Mouse (Mus musculus) thymus, adult 2 months (tissue): Measurements from ENCODE around the gene Abl1.

Experiments used
- CTCF ChIP-seq: fragments of 200-500 bp; IDR thresholded peaks from 2 replicates; pipeline ENCODE4 v1.5.1; 2012; ENCODE audit warnings: mild to moderate bottlenecking, control low read depth, low read length, moderate library complexity, borderline replicate concordance; ENCODE audit not compliant: control insufficient read depth, poor library complexity, insufficient read depth; ENCODE audit errors: extremely low read depth
- POLR2A ChIP-seq: fragments of 200-500 bp; IDR thresholded peaks from 2 replicates; pipeline ENCODE4 v1.6.1; 2012; ENCODE audit warnings: mild to moderate bottlenecking, low read length, control low read depth, moderate library complexity; ENCODE audit not compliant: control insufficient read depth, poor library complexity, insufficient read depth; ENCODE audit errors: extremely low read depth

DNA sequence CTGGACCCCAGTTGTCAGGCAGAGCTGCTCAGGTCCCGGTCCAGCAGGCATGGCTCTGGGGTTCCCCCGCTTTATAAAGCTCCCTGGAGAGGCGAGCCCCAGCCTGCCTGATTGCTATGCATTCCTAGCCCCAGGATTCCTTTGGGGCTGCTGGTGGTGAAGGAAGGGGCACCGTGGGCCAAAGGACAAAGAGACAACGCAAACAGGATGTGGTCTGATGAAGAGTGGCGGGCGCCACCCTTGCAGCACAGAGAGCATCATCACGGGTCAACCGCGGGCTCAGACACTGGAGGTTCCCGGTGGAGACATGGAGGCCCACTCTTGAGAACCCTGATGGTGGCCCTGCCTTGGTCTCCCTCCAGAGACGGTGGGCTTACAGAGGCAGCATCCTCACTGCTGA, 122.3 kb downstream of the Abl1 start, which contains the start of gene Qrfp:
- no peak for TF ChIP-seq CTCF
- TF ChIP-seq POLR2A, result no peak
